Mouse (Mus musculus) heart, embryonic 16.5 days (tissue): ENCODE results near the gene Tnnc2. TPM values are rescaled to one million over a fixed set of nuclear protein-coding genes. Genes with fewer than 3 reads are reported as not detected.
A peak's percentile ranks its signal among the peaks of the same experiment; 100 is the strongest.

Experiments used
- ATAC-seq: fragments of 200-750 bp; cut with Nextera tagmentation; replicated peaks from 2 replicates; pipeline ENCODE4 v1.8.0; 2017; ENCODE audit warnings: moderate number of reproducible peaks; ENCODE audit not compliant: insufficient read depth, low FRiP score; ENCODE audit errors: extremely low read depth
- H3K27ac ChIP-seq: fragments of 300-500 bp; sonication (generic); 2 replicates; pipeline ENCODE4 v1.5.1; 2014; ENCODE audit warnings: mild to moderate bottlenecking, low read length, control low read depth, moderate library complexity
- H3K27me3 ChIP-seq: fragments of 300-500 bp; sonication (generic); 2 replicates; pipeline ENCODE4 v1.6.1; 2014; ENCODE audit warnings: low read length, mixed read lengths; ENCODE audit not compliant: control insufficient read depth, insufficient read depth
- H3K36me3 ChIP-seq: fragments of 300-500 bp; sonication (generic); 2 replicates; pipeline ENCODE4 v1.6.1; 2014; ENCODE audit not compliant: control insufficient read depth, insufficient read depth
- H3K4me1 ChIP-seq: fragments of 300-500 bp; sonication (generic); 2 replicates; pipeline ENCODE4 v1.6.1; 2014; ENCODE audit warnings: low read length, mixed read lengths; ENCODE audit not compliant: control insufficient read depth, insufficient read depth
- H3K4me2 ChIP-seq: fragments of 300-500 bp; sonication (generic); 2 replicates; pipeline ENCODE4 v1.6.1; 2014; ENCODE audit warnings: low read depth, mild to moderate bottlenecking, control low read depth, low read length
- H3K4me3 ChIP-seq: fragments of 300-500 bp; sonication (generic); 2 replicates; pipeline ENCODE4 v1.5.1; 2014; ENCODE audit warnings: mild to moderate bottlenecking, control low read depth, low read length
- H3K9ac ChIP-seq: fragments of 300-500 bp; sonication (generic); 2 replicates; pipeline ENCODE4 v1.6.1; 2014; ENCODE audit warnings: low read length, control low read depth
- H3K9me3 ChIP-seq: fragments of 300-500 bp; sonication (generic); replicated peaks from 2 replicates; pipeline ENCODE4 v1.6.1; 2016; ENCODE audit warnings: low read length; ENCODE audit not compliant: control insufficient read depth
- WGBS: fragments of 180-500 bp; shearing (Covaris S2); extraction: QIAGEN DNeasy Blood & Tissue Kit; methylation state at CpG from one replicate; pipeline ENCODE4 v1.1.7; 2014; 5-methylcytosine and 5-hydroxymethylcytosine counted together
- polyA plus RNA-seq: library from polyadenylated mRNA; unstranded; fragments of >200 nt; fragmentation: Nextera tagmentation; extraction: Ambion mirVana; gene quantifications from 2 replicates; pipeline ENCODE4 v1.2.1, GENCODE M21; 2015

Gene Tnnc2
- 6.7 and 28.8 TPM in 2 replicates for polyA plus RNA-seq

DNA sequence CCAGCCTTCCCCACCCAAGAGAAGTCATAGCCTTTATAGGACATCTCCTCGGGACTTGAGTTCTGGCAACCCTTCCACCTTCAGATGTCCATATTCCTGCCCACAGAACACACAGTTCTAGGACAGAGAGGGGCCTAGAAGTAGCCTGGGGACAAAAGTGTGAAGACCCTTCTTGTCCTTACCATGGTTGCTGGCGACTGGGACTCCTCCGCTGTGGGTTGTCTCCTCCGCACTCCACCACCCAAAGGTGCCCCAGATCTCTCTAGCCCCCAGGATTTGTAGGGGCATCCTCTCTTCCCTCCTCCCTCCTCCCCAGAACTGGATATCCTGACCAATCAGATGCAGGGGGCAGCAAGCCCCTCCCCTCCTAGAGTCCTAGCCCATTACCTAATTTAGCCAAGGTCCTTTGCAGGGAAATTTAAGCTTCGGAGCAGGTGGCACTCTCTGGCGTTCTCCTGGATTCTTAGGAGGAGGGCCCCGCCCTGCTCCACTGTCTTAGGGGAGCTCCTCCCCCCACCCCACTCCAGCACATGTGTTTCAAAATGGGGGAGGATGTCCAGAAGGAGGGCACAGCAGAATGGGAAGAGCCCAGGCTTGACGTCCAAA lies at the start of gene Tnnc2:
Gene Tnnc2 (minus strand): TSS at position 487 of the 606 bp plus-strand sequence.
- H3K4me3 ChIP-seq: no peak within 1 kb of the TSS
- 68% methylated on average over 8 of the region's 8 CpGs for WGBS
- H3K27me3 ChIP-seq: no peaks in the 10 kb centered on the region

DNA sequence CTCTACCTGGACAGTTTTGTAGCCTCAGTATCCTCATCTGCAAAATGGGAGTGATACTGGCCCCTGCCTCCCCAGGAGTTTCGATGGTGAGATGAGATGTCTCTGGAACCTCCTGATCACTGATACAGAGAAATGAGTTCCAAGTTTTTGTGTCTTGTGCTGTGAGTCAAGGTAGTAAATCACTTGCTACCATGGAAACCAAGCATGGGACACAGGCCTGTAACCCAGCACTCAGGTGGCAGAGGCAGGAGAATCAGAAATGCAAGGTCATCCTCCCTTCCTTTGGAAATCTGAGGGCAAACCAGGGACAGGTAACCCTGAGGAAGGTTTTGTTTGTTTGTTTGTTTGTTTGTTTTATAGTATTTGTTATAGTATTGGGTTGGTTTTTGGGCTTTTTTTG lies 49.3 kb upstream of the Tnnc2 start:
- H3K36me3 ChIP-seq: peaks cover 25% of the 10 kb centered on the region
- peaks cover 3% of the 10 kb centered on the region for H3K4me1 ChIP-seq
- ATAC-seq: no peak
- H3K4me2 ChIP-seq: no peak overlapping the region
- H3K27me3 ChIP-seq: no peaks in the 10 kb centered on the region
- H3K4me3 ChIP-seq: no peak overlapping the region
- H3K9me3 ChIP-seq: no peaks in the 10 kb centered on the region
- 97% methylated on average over 1 of the region's 1 CpGs for WGBS
- no peak overlapping the region for H3K27ac ChIP-seq
- no peak overlapping the region for H3K9ac ChIP-seq

More for the DNA sequence above, at the start of gene Tnnc2:
- no peak for ATAC-seq
- Histone ChIP-seq H3K27ac (no peak within 1 kb of the TSS), H3K9me3 (no peaks in the 10 kb centered on the region), H3K9ac (no peak within 1 kb of the TSS), H3K36me3 (no peaks in the 10 kb centered on the region), H3K4me1 (peaks cover 1% of the 10 kb centered on the region), H3K4me2 (no peak within 1 kb of the TSS)

DNA sequence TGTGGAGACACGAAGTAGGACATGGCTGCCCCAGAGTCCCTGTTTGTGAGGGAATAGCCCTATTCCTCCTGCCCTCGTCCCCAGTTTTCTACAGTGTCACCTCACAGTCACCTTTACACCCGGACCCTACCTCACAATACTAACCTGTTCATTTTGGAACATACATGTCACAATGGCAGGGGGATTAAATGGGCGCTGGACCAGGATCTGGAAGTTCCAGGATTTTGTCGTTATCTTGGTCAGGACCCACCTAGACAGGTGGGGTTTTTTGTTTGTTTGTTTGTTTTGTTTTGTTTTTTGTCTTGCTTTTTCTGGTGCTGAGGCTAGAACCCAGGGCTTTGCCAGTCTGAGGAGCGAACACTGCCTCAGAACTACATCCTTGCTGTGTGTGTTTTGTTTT lies 48.7 kb upstream of the Tnnc2 start, which contains the start of gene Spata25:
Gene Spata25 (minus strand): TSS at position 101 of the 400 bp plus-strand sequence.
- no peaks in the 10 kb centered on the region for H3K27me3 ChIP-seq
- peaks cover 6% of the 10 kb centered on the region; the same call in 1 of the 2 replicates for H3K4me1 ChIP-seq
- H3K4me3 ChIP-seq: no peak within 1 kb of the TSS
- ATAC-seq: no peak
- peaks cover 25% of the 10 kb centered on the region for H3K36me3 ChIP-seq
- H3K9ac ChIP-seq: no peak within 1 kb of the TSS
- 80% methylated on average over 6 of the region's 6 CpGs for WGBS
- H3K4me2 ChIP-seq: no peak within 1 kb of the TSS
- H3K27ac ChIP-seq: no peak within 1 kb of the TSS
- H3K9me3 ChIP-seq: no peaks in the 10 kb centered on the region

DNA sequence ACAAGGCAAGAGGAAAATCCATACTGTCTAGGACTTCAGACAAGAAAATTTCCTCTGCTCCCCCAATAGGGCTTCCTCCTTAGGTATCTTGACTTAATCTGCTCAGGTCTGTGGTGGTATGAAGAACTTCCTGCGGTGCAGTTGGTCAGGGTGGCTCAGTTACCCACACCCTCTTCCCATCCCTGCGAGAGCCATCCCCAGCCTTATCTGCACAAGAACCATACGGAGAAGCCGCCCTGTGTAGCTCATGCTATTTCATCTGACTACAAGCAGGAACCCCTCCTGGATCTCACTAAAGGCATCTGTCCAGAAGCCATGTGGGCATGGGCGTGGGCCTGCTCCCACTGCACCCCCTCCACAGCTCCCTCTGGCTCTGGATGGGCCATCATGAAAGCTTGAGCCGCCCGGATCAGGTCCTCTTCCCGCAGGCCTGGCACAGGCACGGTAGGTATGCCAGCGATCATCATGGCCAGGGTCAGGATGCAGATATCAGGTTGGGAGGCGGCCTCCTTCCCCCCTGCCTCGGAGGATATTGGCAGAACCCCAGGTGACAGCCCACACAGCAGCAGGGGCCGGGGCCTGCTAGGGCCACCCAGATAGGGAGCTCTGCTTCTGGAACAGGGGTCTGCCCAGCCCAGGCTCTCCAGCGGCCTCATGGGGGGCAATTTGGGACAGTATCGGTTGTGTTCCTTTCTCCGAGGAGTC lies 47.5 kb upstream of the Tnnc2 start:
- H3K9ac ChIP-seq: no peak overlapping the region
- peaks cover 7% of the 10 kb centered on the region; the same call in 1 of the 2 replicates for H3K4me1 ChIP-seq
- H3K9me3 ChIP-seq: no peaks in the 10 kb centered on the region
- 75% methylated on average over 16 of the region's 16 CpGs for WGBS
- H3K4me3 ChIP-seq: no peak overlapping the region
- H3K27ac ChIP-seq: no peak overlapping the region
- H3K27me3 ChIP-seq: no peaks in the 10 kb centered on the region
- ATAC-seq: no peak
- peaks cover 25% of the 10 kb centered on the region for H3K36me3 ChIP-seq
- no peak overlapping the region for H3K4me2 ChIP-seq

DNA sequence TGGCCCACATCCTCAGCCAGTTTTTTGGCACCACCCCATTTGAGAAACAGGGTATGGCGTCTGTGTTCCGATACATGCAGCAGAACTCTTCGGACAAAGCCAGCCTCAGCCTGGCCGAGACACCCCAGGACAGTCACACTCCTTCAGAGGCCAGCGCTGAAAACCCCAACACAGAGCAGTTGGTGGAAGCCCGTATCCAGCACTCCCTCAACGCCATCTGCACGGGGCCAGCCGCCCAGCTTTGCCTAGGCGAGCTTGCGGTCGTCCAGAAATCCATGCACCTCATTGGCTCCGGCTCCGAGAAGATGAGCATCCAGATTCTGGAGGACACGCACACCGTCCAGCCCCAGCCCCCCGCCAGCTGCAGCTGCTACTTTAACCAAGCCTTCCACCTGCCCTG lies 45.8 kb upstream of the Tnnc2 start:
- Histone ChIP-seq H3K9ac (no peak overlapping the region), H3K27ac (no peak overlapping the region), H3K4me3 (no peak overlapping the region), H3K4me1 (peaks cover 6% of the 10 kb centered on the region; the same call in 1 of the 2 replicates), H3K4me2 (no peak overlapping the region), H3K36me3 (peaks cover 25% of the 10 kb centered on the region), H3K9me3 (no peaks in the 10 kb centered on the region), H3K27me3 (no peaks in the 10 kb centered on the region)
- ATAC-seq: no peak
- WGBS: 93% methylated on average over 17 of the region's 17 CpGs

DNA sequence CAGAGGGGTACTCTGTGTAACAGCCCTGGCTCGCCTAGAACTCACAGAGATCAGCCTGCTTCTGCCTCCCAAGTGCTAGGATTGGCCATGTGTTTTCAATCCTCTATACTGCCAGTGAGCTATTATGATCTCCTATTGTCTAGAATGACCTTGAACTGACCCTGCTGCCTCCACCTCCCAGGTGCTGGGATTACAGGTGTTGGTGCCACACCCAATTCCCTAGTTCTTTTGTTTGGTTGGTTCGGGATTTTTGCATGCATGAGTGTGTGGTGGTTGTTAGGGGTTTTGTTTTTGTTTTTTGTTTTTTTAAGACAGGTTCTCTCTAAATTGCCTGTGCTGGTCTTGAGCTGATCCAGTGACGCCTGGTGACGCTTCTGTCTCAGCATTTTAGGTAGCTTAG lies 44.2 kb upstream of the Tnnc2 start:
- Histone ChIP-seq H3K4me3 (no peak overlapping the region), H3K9ac (no peak overlapping the region), H3K9me3 (no peaks in the 10 kb centered on the region), H3K27ac (no peak overlapping the region), H3K36me3 (peaks cover 25% of the 10 kb centered on the region), H3K4me1 (peaks cover 5% of the 10 kb centered on the region; the same call in 1 of the 2 replicates), H3K4me2 (no peak overlapping the region), H3K27me3 (no peaks in the 10 kb centered on the region)
- ATAC-seq: no peak
- 87% methylated on average over 4 of the region's 4 CpGs for WGBS

DNA sequence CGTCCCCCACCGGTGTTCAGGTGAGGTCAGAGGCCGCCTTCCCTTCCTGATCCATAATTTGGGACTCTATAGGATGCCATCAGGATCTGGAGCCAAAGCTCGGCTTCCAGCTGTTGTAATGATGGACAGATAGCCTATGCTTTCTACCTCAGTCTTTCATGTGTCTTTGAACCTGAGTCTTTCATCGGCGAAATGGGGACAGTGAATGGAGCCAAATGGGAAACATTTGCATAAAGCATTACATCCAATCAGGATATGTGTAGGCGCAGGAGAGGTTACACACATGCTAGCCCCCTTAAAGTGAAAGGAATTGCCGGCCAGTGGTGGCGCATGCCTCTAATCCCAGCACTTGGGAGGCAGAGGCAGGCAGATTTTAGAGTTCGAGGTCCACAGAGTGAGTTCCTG lies 43.4 kb upstream of the Tnnc2 start:
- Histone ChIP-seq H3K36me3 (peaks cover 25% of the 10 kb centered on the region), H3K9ac (peak overlapping the region; percentile 85)
- ATAC-seq: peak; percentile 69

DNA sequence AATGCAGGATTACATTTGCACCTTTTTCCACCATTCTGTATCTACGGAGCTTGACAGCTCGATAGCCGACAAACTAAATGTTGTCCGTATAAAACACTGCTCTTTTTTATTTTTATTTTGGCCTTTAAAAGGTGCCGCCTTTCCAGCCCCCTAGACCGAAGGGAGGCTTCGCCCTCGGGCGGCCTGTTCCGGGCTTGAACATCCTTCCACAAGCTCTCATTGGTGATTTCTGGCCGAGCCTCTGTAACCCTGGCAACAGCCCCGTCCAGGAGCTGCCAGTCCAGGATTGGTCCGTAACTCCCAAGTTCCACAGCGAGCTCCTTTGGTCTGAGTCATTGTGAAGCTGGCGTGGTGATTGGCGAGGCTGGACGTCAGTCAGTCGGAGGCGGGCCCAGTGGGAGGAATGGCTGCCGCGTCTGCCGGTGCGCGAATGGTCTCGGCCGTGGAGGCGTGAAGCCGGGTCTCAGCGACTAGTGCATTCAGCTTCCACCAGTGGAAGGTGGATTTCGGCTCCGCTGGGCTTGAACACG lies 42.9 kb upstream of the Tnnc2 start, which contains the start of gene Zswim1:
Gene Zswim1 (plus strand): TSS at position 51 of the 530 bp plus-strand sequence.
- Histone ChIP-seq H3K4me3 (peak within 1 kb of the TSS; percentile 91), H3K36me3 (peaks cover 24% of the 10 kb centered on the region), H3K4me2 (peak within 1 kb of the TSS; percentile 81), H3K4me1 (peaks cover 5% of the 10 kb centered on the region; the same call in 1 of the 2 replicates), H3K9ac (peak within 1 kb of the TSS; percentile 85), H3K27me3 (no peaks in the 10 kb centered on the region), H3K9me3 (no peaks in the 10 kb centered on the region), H3K27ac (peak within 1 kb of the TSS; percentile 85)
- 1% methylated on average over 32 of the region's 32 CpGs for WGBS
- ATAC-seq: peak; percentile 99

More for the DNA sequence above, 43.4 kb upstream of the Tnnc2 start:
- Histone ChIP-seq H3K27ac (peak overlapping the region; percentile 85), H3K9me3 (no peaks in the 10 kb centered on the region), H3K27me3 (no peaks in the 10 kb centered on the region), H3K4me3 (peak overlapping the region; percentile 91), H3K4me2 (peak overlapping the region; percentile 81), H3K4me1 (peaks cover 5% of the 10 kb centered on the region; the same call in 1 of the 2 replicates)
- WGBS: 2% methylated on average over 10 of the region's 10 CpGs

DNA sequence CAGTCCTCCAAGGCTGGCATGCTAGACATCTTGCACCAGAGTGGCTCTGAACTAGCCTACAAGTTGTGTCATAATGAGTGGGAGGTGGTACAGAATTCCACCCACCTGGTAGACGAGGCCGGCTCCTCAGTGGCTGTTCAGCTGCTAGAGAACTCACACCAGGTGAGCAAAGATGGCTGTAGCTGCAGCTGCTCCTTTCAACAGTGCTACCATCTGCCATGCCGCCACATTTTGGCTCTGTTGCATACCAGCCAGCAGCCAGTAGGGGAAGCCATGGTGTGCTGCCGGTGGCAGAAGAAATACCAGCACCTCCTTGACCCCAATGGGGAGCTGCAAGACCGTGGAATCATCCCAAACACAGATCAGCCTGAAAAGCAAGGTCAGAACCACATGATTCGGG lies 41.3 kb upstream of the Tnnc2 start:
- Histone ChIP-seq H3K4me3 (no peak overlapping the region), H3K9ac (no peak overlapping the region), H3K27ac (no peak overlapping the region), H3K9me3 (no peaks in the 10 kb centered on the region), H3K4me2 (no peak overlapping the region), H3K36me3 (peaks cover 15% of the 10 kb centered on the region), H3K4me1 (peaks cover 5% of the 10 kb centered on the region; the same call in 1 of the 2 replicates), H3K27me3 (no peaks in the 10 kb centered on the region)
- ATAC-seq: no peak
- 83% methylated on average over 6 of the region's 6 CpGs for WGBS
